Mouse (Mus musculus) forebrain, embryonic 12.5 days (tissue): ENCODE measurements around the gene Prkce. TPM values are rescaled to one million over a fixed set of nuclear protein-coding genes. Genes with fewer than 3 reads are reported as not detected.

Experiments used
- ATAC-seq: fragments of 200-750 bp; cut with Nextera tagmentation; 2 replicates; pipeline ENCODE4 v1.8.0; 2017; ENCODE audit warnings: moderate TSS enrichment; ENCODE audit not compliant: low FRiP score
- H3K27ac ChIP-seq: fragments of 300-500 bp; sonication (generic); 2 replicates; pipeline ENCODE4 v1.5.1; 2016; ENCODE audit warnings: mild to moderate bottlenecking
- H3K27me3 ChIP-seq: fragments of 300-500 bp; sonication (generic); 2 replicates; pipeline ENCODE4 v1.6.1; 2016; ENCODE audit warnings: mild to moderate bottlenecking
- H3K36me3 ChIP-seq: fragments of 300-500 bp; sonication (generic); replicated peaks from 2 replicates; pipeline ENCODE4 v1.6.1; 2016; ENCODE audit warnings: mild to moderate bottlenecking
- H3K4me1 ChIP-seq: fragments of 300-500 bp; sonication (generic); 2 replicates; pipeline ENCODE4 v1.6.1; 2016
- H3K4me2 ChIP-seq: fragments of 300-500 bp; sonication (generic); 2 replicates; pipeline ENCODE4 v1.6.1; 2016; ENCODE audit warnings: mild to moderate bottlenecking, moderate library complexity
- H3K4me3 ChIP-seq: fragments of 300-500 bp; sonication (generic); replicated peaks from 2 replicates; pipeline ENCODE4 v1.5.1; 2016; ENCODE audit warnings: mild to moderate bottlenecking
- H3K9ac ChIP-seq: fragments of 300-500 bp; sonication (generic); 2 replicates; pipeline ENCODE4 v1.6.1; 2016; ENCODE audit warnings: mild to moderate bottlenecking
- H3K9me3 ChIP-seq: fragments of 300-500 bp; sonication (generic); 2 replicates; pipeline ENCODE4 v1.6.1; 2016
- WGBS: fragments of 180-500 bp; shearing (Covaris S2); methylation state at CpG from one replicate; pipeline ENCODE4 v1.1.7; 2016; 5-methylcytosine and 5-hydroxymethylcytosine counted together
- polyA plus RNA-seq: library from polyadenylated mRNA; unstranded; fragments of >200 nt; fragmentation: Nextera tagmentation; extraction: Ambion mirVana; gene quantifications from 2 replicates; pipeline ENCODE4 v1.2.1, GENCODE M21; 2016

The Prkce gene
- polyA plus RNA-seq, 1 experiment from 2014 or later = 6.0 TPM

DNA sequence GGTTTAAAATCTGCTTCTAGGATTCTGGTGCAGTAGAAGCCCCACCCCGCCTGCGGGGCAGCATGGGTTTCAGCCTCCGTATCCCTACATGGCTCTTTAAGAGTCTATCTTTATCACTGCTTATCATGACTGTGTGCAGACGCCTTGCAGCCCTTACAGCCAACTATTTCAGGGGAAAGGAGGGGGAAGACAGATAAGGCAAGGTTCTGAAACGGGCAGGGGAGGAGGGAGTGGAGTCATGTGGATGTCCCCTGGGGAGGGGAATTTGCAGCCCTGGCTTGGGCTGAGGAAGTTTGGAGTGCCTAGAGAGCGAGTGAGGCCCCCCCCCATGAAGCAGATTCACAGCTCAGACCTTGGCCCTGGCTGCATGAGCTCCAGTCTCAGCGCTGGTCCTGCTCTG, 18.0 kb downstream of the Prkce start:
- no peaks in the 10 kb centered on the region for H3K36me3 ChIP-seq

DNA sequence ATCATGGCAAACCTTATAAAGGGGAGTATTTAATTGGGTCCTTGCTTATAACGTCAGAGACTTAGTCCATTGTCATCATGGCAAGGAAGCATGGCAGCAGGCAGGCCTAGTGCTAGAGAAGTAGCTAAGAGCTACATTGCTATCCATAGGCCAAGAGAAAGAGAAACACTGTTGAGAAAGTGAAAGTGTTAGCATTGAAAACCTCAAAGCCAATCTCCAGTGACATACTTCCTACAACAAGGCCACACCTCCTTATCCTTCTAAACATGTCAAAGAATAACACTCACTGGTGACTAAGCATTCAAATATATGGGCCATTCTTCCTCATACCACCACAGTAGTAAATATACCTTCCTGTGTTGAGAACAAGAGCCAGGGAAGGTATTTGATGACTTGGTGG, 20.2 kb downstream of the Prkce start:
- Histone ChIP-seq H3K36me3 (no peaks in the 10 kb centered on the region), H3K4me2 (no peak overlapping the region), H3K9ac (no peak overlapping the region), H3K27me3 (no peaks in the 10 kb centered on the region), H3K4me1 (peaks cover 10% of the 10 kb centered on the region), H3K27ac (no peak overlapping the region), H3K9me3 (no peaks in the 10 kb centered on the region), H3K4me3 (no peak overlapping the region)
- WGBS = 76% methylated on average over 1 of the region's 1 CpGs
- ATAC-seq = no peak

More for the DNA sequence above, 18.0 kb downstream of the Prkce start:
- H3K4me1 ChIP-seq = peaks cover 10% of the 10 kb centered on the region
- ATAC-seq = no peak
- no peaks in the 10 kb centered on the region for H3K9me3 ChIP-seq
- H3K27ac ChIP-seq = no peak overlapping the region
- no peak overlapping the region for H3K4me3 ChIP-seq
- no peak overlapping the region for H3K9ac ChIP-seq
- no peaks in the 10 kb centered on the region for H3K27me3 ChIP-seq
- WGBS = 60% methylated on average over 7 of the region's 7 CpGs
- no peak overlapping the region for H3K4me2 ChIP-seq

DNA sequence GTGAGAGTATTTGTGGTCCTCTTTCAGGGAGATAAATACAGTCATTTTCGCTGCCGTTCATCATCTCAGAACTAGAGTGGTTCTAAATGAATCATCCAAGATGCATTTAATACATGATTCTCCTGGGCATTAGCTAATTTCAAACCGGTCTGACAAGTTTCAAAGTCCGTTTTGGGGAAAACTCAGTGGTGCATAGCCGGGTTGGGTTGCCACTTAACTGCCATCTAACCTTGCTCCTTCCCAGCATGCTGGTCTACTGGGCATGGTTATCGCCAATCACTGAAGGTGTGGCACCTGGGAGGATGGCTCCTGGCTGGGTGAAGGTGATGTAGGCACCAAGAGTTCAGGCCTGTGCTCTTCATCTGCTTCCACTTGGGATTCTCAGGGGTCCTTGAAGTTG, 26.4 kb downstream of the Prkce start:
- no peaks in the 10 kb centered on the region for H3K27me3 ChIP-seq
- no peak overlapping the region for H3K4me2 ChIP-seq
- H3K27ac ChIP-seq = no peak overlapping the region
- no peak overlapping the region for H3K4me3 ChIP-seq
- no peak for ATAC-seq
- H3K36me3 ChIP-seq = no peaks in the 10 kb centered on the region
- H3K9ac ChIP-seq = no peak overlapping the region
- WGBS = 92% methylated on average over 6 of the region's 6 CpGs
- H3K9me3 ChIP-seq = no peaks in the 10 kb centered on the region
- no peaks in the 10 kb centered on the region for H3K4me1 ChIP-seq

DNA sequence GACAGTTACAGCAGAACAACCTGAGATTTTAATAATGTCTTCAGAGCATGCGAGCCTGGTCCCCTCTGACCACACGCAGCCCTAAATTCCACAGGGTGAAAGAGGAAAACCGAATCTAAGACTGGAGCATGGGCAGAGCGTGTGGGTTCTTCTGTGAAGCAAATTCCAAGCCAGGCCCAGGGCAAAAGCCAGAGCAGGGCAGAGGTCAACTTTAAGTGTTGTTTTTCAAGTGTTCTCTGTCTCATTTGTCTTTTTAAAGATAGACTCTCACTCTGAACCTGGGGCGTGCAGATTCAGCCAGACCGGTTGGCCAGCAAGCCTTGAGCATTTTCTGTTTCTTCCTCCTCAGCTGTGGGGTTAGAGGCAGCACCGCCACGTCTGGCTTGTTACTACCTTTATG, 27.3 kb downstream of the Prkce start:
- Histone ChIP-seq H3K4me2 (no peak overlapping the region), H3K9me3 (no peaks in the 10 kb centered on the region), H3K4me3 (no peak overlapping the region), H3K27me3 (no peaks in the 10 kb centered on the region), H3K36me3 (no peaks in the 10 kb centered on the region), H3K9ac (no peak overlapping the region), H3K4me1 (no peaks in the 10 kb centered on the region), H3K27ac (no peak overlapping the region)
- 92% methylated on average over 8 of the region's 8 CpGs for WGBS
- ATAC-seq = no peak

DNA sequence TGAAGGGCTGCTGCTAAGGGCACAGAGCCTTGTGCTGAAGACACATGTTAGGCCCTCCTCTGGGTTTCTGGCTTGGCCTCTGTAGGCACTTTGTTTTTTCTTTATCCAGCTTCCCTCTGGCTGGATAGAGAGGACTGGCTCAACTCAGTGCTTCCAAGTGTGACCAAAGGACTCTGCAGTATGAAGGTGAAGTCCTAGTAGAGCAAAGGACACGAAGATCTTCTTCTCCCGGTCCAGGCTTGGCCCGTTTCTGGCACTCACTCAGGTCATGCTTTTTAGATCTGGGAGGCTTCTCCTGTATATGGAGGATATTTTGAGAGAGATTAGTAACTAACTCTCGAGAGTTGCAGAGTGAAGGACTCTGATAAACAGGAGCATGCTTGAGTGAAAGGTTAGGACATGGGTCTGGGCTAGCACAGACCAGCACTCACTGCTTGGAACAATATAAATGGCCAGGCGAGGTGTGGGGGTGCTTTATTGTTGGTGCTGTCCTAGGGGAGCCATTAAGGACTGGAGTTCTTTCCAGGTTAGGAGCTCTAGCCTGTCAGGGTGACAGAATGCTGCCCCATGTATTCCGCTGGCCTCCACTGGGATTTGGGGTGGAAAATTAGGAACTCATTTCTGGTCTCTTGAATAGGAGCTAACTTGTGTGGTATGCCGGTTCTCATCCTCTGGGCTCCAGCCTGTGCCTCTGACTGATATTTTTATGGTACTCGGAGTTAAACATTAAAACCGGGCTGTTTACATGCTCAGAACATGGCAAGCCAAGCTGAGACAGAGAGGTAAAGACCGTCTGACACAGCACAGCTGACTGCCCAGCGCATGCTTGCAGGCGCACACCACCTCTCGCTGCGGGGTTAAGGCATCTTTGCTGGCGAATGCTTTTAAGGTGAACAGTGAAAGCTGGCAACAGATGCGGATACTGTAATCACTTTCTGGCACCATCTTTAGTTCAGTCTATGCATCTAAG, 31.2 kb downstream of the Prkce start:
- H3K9ac ChIP-seq = no peak overlapping the region
- no peak overlapping the region for H3K4me2 ChIP-seq
- H3K27me3 ChIP-seq = no peaks in the 10 kb centered on the region
- no peak overlapping the region for H3K4me3 ChIP-seq
- no peak for ATAC-seq
- H3K9me3 ChIP-seq = no peaks in the 10 kb centered on the region
- H3K36me3 ChIP-seq = no peaks in the 10 kb centered on the region
- WGBS = 89% methylated on average over 16 of the region's 16 CpGs
- H3K27ac ChIP-seq = no peak overlapping the region
- H3K4me1 ChIP-seq = 0 out of 2 replicates have a peak, but pooled peaks cover 4% of the 10 kb centered on the region

DNA sequence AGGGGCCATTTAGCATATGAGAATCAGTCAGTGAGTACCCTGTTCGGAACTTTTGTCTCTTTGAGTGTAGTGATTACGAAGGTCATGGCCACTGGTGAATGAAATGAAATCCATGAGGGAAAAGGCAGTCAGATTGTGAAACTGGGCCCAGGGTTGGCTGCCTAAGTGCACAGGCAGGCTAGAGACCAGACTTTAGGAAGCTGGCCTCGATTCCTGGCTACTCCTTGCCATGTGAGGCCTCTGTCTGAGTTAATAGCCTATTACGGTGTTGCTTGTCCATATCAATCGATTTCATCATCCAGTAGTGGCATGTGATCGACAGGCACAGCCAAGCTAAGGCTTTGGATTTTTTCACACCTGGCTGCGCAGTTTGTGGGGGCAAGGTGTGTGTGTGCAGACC, 34.4 kb downstream of the Prkce start:
- no peak overlapping the region for H3K4me2 ChIP-seq
- no peaks in the 10 kb centered on the region for H3K9me3 ChIP-seq
- H3K4me3 ChIP-seq = no peak overlapping the region
- 0 out of 2 replicates have a peak, but pooled peaks cover 4% of the 10 kb centered on the region for H3K4me1 ChIP-seq
- ATAC-seq = no peak
- H3K9ac ChIP-seq = no peak overlapping the region
- no peak overlapping the region for H3K27ac ChIP-seq
- 89% methylated on average over 7 of the region's 7 CpGs for WGBS
- H3K36me3 ChIP-seq = no peaks in the 10 kb centered on the region
- no peaks in the 10 kb centered on the region for H3K27me3 ChIP-seq

DNA sequence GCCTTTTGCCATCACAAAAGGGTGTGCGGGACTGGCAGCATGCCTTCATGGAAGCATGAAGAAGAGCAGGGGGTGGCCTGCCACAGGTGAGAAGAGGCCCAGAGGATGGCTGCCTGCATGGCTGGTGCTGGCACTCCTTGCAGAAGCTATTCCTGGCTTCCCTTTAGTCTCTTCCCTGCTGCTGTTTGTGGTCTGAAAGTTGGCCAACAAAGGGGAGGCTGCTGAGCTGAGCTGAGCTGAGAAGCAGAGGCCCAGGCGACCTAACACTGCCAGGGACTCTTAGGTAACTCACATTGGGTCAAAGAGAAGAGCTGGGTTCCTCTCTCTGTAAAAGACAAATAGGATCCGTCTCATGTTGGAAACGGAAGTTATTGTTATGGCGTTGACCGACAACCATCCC, 35.4 kb downstream of the Prkce start:
- H3K36me3 ChIP-seq = no peaks in the 10 kb centered on the region
- no peak overlapping the region for H3K9ac ChIP-seq
- no peaks in the 10 kb centered on the region for H3K27me3 ChIP-seq
- no peak overlapping the region for H3K4me3 ChIP-seq
- WGBS = 90% methylated on average over 6 of the region's 6 CpGs
- no peak overlapping the region for H3K4me2 ChIP-seq
- no peaks in the 10 kb centered on the region for H3K9me3 ChIP-seq
- no peak overlapping the region for H3K27ac ChIP-seq
- ATAC-seq = no peak
- H3K4me1 ChIP-seq = 0 out of 2 replicates have a peak, but pooled peaks cover 4% of the 10 kb centered on the region

DNA sequence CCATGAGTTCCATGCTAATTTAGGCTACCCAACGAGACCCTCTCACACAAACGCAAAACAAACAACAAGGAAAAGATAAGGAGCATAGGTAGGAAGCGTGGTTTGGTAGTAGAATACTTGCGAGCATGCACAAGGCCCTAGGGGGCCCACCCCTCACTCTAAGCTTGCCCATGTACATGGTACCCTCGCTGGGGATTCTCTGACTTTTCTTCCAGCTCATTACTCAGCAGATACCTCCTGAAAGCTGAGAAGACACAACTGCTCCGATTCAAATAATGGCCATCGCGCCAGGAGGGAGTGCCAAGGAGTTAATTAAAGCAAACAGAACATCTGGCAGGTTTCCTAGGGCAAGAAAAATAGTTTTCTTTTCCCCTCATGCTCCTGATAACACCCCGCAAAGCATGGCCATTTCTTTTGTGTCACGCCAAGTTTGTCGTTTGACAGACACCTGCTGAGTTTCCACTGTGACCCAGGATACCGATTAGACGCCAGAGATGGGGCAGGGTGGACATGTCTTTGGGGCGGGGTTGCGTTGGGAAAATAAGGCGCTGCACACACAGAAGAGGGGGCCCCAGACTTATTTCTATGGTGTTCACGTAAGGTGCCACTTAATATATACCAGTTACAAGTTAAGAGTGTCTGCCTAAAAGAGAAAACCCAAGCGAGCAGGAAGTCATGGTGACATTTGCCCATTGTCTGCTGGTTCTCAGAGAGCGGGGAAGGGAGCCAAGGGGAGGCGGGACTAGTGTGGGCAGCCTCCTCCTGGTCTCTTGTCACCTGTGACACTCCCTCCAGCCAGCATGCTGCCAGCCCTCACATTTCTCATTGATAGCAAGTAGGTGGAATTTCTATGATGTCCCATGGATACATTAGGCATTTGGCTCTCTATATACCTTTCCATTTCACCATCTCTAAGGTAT, 36.2 kb downstream of the Prkce start:
- Histone ChIP-seq H3K36me3 (no peaks in the 10 kb centered on the region), H3K4me2 (no peak overlapping the region), H3K27me3 (no peaks in the 10 kb centered on the region), H3K27ac (no peak overlapping the region), H3K9me3 (no peaks in the 10 kb centered on the region), H3K9ac (no peak overlapping the region), H3K4me3 (no peak overlapping the region), H3K4me1 (0 out of 2 replicates have a peak, but pooled peaks cover 4% of the 10 kb centered on the region)
- 80% methylated on average over 20 of the region's 20 CpGs for WGBS
- ATAC-seq = no peak

DNA sequence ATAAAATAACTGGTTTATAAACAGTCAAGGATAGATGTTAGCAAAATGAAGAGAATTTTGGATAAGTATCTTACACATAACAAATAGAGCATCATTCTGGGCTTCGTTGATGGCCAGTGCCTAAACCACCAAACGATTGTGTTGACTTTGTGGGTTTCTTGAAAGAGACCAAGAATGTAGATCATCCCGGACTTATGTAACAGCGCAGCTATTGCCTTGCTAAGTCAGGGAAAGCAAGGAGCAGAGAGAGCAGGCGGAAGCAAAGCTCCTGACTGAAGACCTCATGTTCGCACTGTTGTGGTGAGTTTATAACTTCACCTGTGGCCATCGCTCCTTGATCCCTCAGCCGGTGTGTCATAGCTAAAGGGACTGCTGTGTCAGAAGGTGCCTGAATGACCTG, 38.7 kb downstream of the Prkce start:
- Histone ChIP-seq H3K36me3 (no peaks in the 10 kb centered on the region), H3K9ac (no peak overlapping the region), H3K27me3 (no peaks in the 10 kb centered on the region), H3K4me1 (0 out of 2 replicates have a peak, but pooled peaks cover 4% of the 10 kb centered on the region), H3K4me3 (no peak overlapping the region), H3K4me2 (no peak overlapping the region), H3K27ac (no peak overlapping the region), H3K9me3 (no peaks in the 10 kb centered on the region)
- ATAC-seq = no peak
- 92% methylated on average over 8 of the region's 8 CpGs for WGBS

DNA sequence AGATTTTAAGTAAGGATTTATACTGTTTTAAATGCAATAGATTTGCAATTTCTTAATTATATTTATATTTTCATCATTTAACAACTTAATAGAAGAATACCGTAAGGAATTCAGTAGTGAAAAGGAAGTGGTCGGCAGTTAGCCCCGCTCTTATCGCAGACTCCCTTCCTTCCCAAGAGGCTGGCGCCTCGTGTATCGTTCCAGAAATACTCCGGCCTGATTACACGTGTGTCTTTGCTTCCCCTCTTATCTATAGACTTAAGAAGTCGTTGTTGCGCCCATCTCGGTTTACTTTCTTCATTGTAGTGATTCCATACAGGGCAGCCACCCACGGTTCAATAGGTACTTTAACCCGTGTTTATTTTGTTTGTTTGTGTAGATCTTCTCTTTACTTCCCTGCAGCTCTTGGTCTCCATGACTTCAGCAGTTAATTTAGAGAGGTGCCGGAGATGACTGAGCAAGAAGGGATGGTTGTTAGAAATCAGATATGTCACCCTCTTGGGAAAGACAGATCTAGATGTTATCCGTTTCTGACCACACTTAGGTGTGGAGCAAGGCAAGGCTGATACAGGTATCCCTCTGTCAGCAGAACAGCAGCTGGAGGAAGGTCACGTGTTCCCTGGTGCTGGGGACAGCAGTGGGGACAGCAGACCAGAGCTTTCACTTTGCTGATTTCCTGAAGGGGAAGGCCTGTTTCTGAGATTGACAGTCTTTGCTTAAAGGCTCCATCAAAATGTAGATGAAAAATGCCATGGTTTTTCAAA, 40.7 kb downstream of the Prkce start:
- H3K9me3 ChIP-seq = no peaks in the 10 kb centered on the region
- 0 out of 2 replicates have a peak, but pooled peaks cover 3% of the 10 kb centered on the region for H3K4me1 ChIP-seq
- whole genome bisulfite sequencing = 91% methylated on average over 17 of the region's 17 CpGs
- no peak overlapping the region for H3K9ac ChIP-seq
- ATAC-seq = no peak
- no peak overlapping the region for H3K4me2 ChIP-seq
- no peak overlapping the region for H3K27ac ChIP-seq
- no peaks in the 10 kb centered on the region for H3K27me3 ChIP-seq
- no peak overlapping the region for H3K4me3 ChIP-seq
- H3K36me3 ChIP-seq = no peaks in the 10 kb centered on the region

DNA sequence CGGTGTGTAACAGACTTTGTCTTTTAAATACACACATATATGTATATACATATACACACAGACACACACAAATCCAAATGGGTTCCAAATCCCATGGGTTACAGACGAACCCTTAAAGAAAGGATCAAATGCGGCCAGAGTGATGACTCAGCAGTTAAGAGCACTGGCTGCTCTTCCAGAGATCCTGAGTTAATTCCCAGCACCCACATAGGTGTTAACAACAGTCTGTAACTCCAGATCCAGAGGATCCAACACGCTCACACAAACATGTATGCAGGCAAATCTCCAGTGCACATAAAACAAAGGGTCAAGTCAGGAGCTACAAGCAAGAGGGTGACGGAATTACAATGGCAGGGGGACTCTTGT, 41.2 kb downstream of the Prkce start:
- Histone ChIP-seq H3K4me2 (no peak overlapping the region), H3K4me3 (no peak overlapping the region), H3K36me3 (no peaks in the 10 kb centered on the region), H3K27ac (no peak overlapping the region), H3K27me3 (no peaks in the 10 kb centered on the region), H3K9ac (no peak overlapping the region), H3K4me1 (no peaks in the 10 kb centered on the region), H3K9me3 (no peaks in the 10 kb centered on the region)
- ATAC-seq = no peak
- 93% methylated on average over 5 of the region's 5 CpGs for WGBS
